Mouse (Mus musculus) liver, postnatal 0 days (tissue): ENCODE measurements at regions not wholly inside any gene's neighbourhood (a gene's known extent, or its start where the extent isn't known, plus 50 kb on each side); places are given as distances from the start of the nearest gene placed in this dataset.

ENCODE experiments used
- CTCF ChIP-seq: sonication (generic); IDR thresholded peaks from 2 replicates; pipeline ENCODE4 v1.5.1; 2016; ENCODE audit warnings: antibody characterized with exemption, low read depth
- EP300 ChIP-seq: IDR thresholded peaks from 2 replicates; pipeline ENCODE4 v1.6.1; 2016; ENCODE audit warnings: antibody characterized with exemption, low read depth, mild to moderate bottlenecking

DNA sequence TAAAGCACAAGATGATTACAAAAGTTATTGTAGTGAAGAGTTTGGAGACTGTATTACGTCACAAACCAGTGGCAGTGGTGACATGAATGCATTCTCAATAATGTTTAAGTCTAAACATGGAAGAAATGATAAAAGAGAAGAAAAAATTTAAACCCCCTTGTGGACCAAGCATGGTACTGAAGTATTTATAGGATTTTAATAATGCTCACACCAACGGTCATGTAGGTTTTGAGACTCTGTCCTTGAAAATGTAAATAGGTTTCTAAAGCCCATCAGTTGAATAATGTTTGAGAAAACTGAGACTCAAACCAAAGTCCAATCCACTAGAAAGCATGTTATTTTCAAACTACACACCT, 343.1 kb upstream of the Olfr161 start:
- TF ChIP-seq EP300 (no peak), CTCF (no peak)
